Mouse (Mus musculus): Measurements from ENCODE around the gene Ngly1. TPM values are rescaled to one million over a fixed set of nuclear protein-coding genes. Genes with fewer than 3 reads are reported as not detected.
A peak's percentile ranks its signal among the peaks of the same experiment; 100 is the strongest.

Ngly1 gene
- total RNA-seq (2015), result 37.4 and 38.0 TPM in 2 replicates
- total RNA-seq (2017), result 27.2 and 31.9 TPM in 2 replicates

GRCm38 (mm10) chr14:16249171-16249874 is at the start of gene Ngly1, which contains the start of gene Oxsm:
TSS of gene Ngly1 (plus strand) at chr14:16249280.
TSS of gene Oxsm (minus strand) at chr14:16249808.
- ATAC-seq (replicated peaks; ENCODE audit: poor library complexity), result peak; percentile 77

- no peak for ATAC-seq (replicated peaks; ENCODE audit: poor library complexity)
These were observed 48.7 kb upstream of the Ngly1 start for GRCm38 (mm10) chr14:16200220-16200912.

GRCm38 (mm10) chr14:16200969-16201638 is 48.0 kb upstream of the Ngly1 start:
- ATAC-seq (replicated peaks; ENCODE audit: poor library complexity), result no peak

GRCm38 (mm10) chr14:16201673-16202072 is 47.4 kb upstream of the Ngly1 start:
- peak; percentile 50; the same call in 1 of the 2 replicates for ATAC-seq (replicated peaks; ENCODE audit: poor library complexity)

- 0 out of 2 replicates have a peak, but pooled peaks have one; percentile 39 for ATAC-seq (replicated peaks; ENCODE audit: poor library complexity)
These were observed 41.4 kb upstream of the Ngly1 start for GRCm38 (mm10) chr14:16207722-16208121.

- ATAC-seq (replicated peaks; ENCODE audit: poor library complexity), result peak; percentile 94
These were observed 30.1 kb upstream of the Ngly1 start for GRCm38 (mm10) chr14:16219015-16219414.

- ATAC-seq (replicated peaks; ENCODE audit: poor library complexity), result no peak
These were observed 19.7 kb upstream of the Ngly1 start for GRCm38 (mm10) chr14:16229395-16229794.

- ATAC-seq (replicated peaks; ENCODE audit: poor library complexity), result 0 out of 2 replicates have a peak, but pooled peaks have one; percentile 11
These were observed 18.5 kb upstream of the Ngly1 start for GRCm38 (mm10) chr14:16230581-16230980.

- ATAC-seq (replicated peaks; ENCODE audit: poor library complexity), result no peak
These were observed 15.6 kb upstream of the Ngly1 start for GRCm38 (mm10) chr14:16233515-16233914.

GRCm38 (mm10) chr14:16236466-16236865 is 12.6 kb upstream of the Ngly1 start:
- 0 out of 2 replicates have a peak, but pooled peaks have one; percentile 52 for ATAC-seq (replicated peaks; ENCODE audit: poor library complexity)

- ATAC-seq (replicated peaks; ENCODE audit: poor library complexity), result no peak
These were observed 6.8 kb upstream of the Ngly1 start for GRCm38 (mm10) chr14:16242193-16242815.

GRCm38 (mm10) chr14:16242947-16243602 is 6.0 kb upstream of the Ngly1 start:
- peak; percentile 72 for ATAC-seq (replicated peaks; ENCODE audit: poor library complexity)

- peak; percentile 29 for ATAC-seq (replicated peaks; ENCODE audit: poor library complexity)
These were observed 5.4 kb upstream of the Ngly1 start for GRCm38 (mm10) chr14:16243603-16244209.

GRCm38 (mm10) chr14:16244370-16244769 is 4.7 kb upstream of the Ngly1 start:
- peak; percentile 24; the same call in 1 of the 2 replicates for ATAC-seq (replicated peaks; ENCODE audit: poor library complexity)

GRCm38 (mm10) chr14:16245127-16245526 is 4.0 kb upstream of the Ngly1 start:
- 0 out of 2 replicates have a peak, but pooled peaks have one; percentile 6 for ATAC-seq (replicated peaks; ENCODE audit: poor library complexity)

GRCm38 (mm10) chr14:16246340-16246912 is 2.7 kb upstream of the Ngly1 start:
- ATAC-seq (replicated peaks; ENCODE audit: poor library complexity), result no peak

GRCm38 (mm10) chr14:16248135-16248534 is 945 bp upstream of the Ngly1 start:
- ATAC-seq (replicated peaks; ENCODE audit: poor library complexity), result no peak

- no peak for ATAC-seq (replicated peaks; ENCODE audit: poor library complexity)
These were observed 400 bp upstream of the Ngly1 start for GRCm38 (mm10) chr14:16248603-16249157.

- no peak for ATAC-seq (replicated peaks; ENCODE audit: poor library complexity)
These were observed 1.0 kb downstream of the Ngly1 start for GRCm38 (mm10) chr14:16250099-16250498.
